Mouse (Mus musculus): ENCODE data around the gene Gm26727. TPM values are rescaled to one million over a fixed set of nuclear protein-coding genes. Genes with fewer than 3 reads are reported as not detected.
"Not testable (repeated sequence)": the region's sequence is repeated elsewhere in the genome, so short reads cannot be mapped to it uniquely, and the experiment has no call there.

Gm26727 gene
- total RNA-seq (2014; rRNA removed) (not detected in 2 replicates), polyA plus RNA-seq (2015; fragmentation: Nextera tagmentation; extraction: Ambion mirVana) (not detected in 2 replicates)

DNA sequence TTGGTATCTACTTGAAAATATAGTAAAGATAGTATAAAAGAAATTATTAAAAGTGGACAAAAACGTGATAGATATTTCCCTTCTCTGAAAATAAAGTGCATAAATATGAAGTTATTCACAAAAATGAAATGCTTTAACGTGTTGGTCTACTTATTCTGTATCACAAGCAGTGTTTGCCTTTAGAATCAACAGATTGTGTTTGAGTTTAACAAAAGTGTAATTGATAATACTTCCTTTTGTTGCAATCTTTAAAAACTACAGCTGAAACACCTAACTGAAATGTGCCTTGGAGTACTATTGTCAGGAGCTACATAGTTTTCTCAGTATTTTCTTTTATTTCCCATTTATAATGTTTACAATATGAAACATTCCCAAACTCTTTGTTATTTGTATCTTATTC, at the start of gene Gm26727:
TSS of gene Gm26727 (minus strand) at position 101 of the 400 bp plus-strand sequence.
- Histone ChIP-seq H3K4me3 (ENCODE audit: low read length) (no peak within 1 kb of the TSS), H3K9ac (replicated peaks; ENCODE audit: low read length) (no peak within 1 kb of the TSS), H3K4me1 (ENCODE audit: insufficient read depth, low read length) (no peaks in the 10 kb centered on the region), H3K36me3 (ENCODE audit: insufficient read depth, low read length) (no peaks in the 10 kb centered on the region), H3K9me3 (ENCODE audit: low read length) (no peaks in the 10 kb centered on the region), H3K4me2 (ENCODE audit: low read depth, low read length) (no peak within 1 kb of the TSS), H3K27me3 (ENCODE audit: insufficient read depth, low read length) (no peaks in the 10 kb centered on the region), H3K27ac (no peak within 1 kb of the TSS)
- TF ChIP-seq CTCF (IDR thresholded peaks at IDR 0.05; ENCODE audit: low read depth) = no peak
- DNase-seq (ENCODE audit: low spot score) (no peak), ATAC-seq (no peak)
- WGBS = 70% methylated on average over 2 of the region's 2 CpGs

GRCm38 (mm10) chr2:67481051-67481450, 48.1 kb upstream of the Gm26727 start:
- H3K27ac ChIP-seq = no peak overlapping the region
- H3K9ac ChIP-seq (replicated peaks; ENCODE audit: low read length) = no peak overlapping the region
- no peaks in the 10 kb centered on the region for H3K9me3 ChIP-seq (ENCODE audit: low read length)
- no peak overlapping the region for H3K4me2 ChIP-seq (ENCODE audit: low read depth, low read length)
- H3K27me3 ChIP-seq (ENCODE audit: insufficient read depth, low read length) = no peaks in the 10 kb centered on the region
- no peaks in the 10 kb centered on the region for H3K36me3 ChIP-seq (ENCODE audit: insufficient read depth, low read length)
- DNase-seq (ENCODE audit: low spot score) (no peak), ATAC-seq (no peak)
- H3K4me3 ChIP-seq (ENCODE audit: low read length) = no peak overlapping the region
- TF ChIP-seq CTCF (IDR thresholded peaks at IDR 0.05; ENCODE audit: low read depth) = no peak
- WGBS = 65% methylated on average over 3 of the region's 3 CpGs
- H3K4me1 ChIP-seq (ENCODE audit: insufficient read depth, low read length) = no peaks in the 10 kb centered on the region

GRCm38 (mm10) chr2:67477753-67478152, 44.8 kb upstream of the Gm26727 start:
- WGBS = 17% methylated on average over 6 of the region's 6 CpGs
- no peaks in the 10 kb centered on the region for H3K27me3 ChIP-seq (ENCODE audit: insufficient read depth, low read length)
- H3K9ac ChIP-seq (replicated peaks; ENCODE audit: low read length) = no peak overlapping the region
- no peaks in the 10 kb centered on the region for H3K36me3 ChIP-seq (ENCODE audit: insufficient read depth, low read length)
- H3K4me2 ChIP-seq (ENCODE audit: low read depth, low read length) = no peak overlapping the region
- H3K4me3 ChIP-seq (ENCODE audit: low read length) = no peak overlapping the region
- DNase-seq (ENCODE audit: low spot score) (peak; percentile 85), ATAC-seq (no peak)
- H3K27ac ChIP-seq = no peak overlapping the region
- no peaks in the 10 kb centered on the region for H3K9me3 ChIP-seq (ENCODE audit: low read length)
- peak; percentile 74 for TF ChIP-seq CTCF (IDR thresholded peaks at IDR 0.05; ENCODE audit: low read depth)
- H3K4me1 ChIP-seq (ENCODE audit: insufficient read depth, low read length) = no peaks in the 10 kb centered on the region

DNA sequence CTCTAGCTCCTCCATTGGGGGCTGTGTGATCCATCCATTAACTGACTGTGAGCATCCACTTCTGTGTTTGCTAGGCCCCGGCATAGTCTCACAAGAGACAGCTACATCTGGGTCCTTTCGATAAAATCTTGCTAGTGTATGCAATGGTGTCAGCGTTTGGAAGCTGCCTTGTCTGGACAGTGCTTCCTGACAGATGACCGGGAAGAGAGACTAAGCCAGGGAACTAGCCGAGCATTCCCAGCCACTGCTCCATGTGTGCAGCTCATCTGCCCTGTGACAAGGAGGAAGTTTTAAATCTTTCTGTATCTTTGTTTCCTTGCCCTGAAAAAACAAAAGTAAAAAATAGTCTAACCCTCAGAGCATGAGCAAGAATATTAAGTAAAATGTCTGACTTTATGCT, 37.0 kb upstream of the Gm26727 start:
- H3K27ac ChIP-seq; H3K4me3 ChIP-seq (ENCODE audit: low read length); DNase-seq (ENCODE audit: low spot score); H3K4me2 ChIP-seq (ENCODE audit: low read depth, low read length); H3K36me3 ChIP-seq (ENCODE audit: insufficient read depth, low read length); H3K27me3 ChIP-seq (ENCODE audit: insufficient read depth, low read length); H3K4me1 ChIP-seq (ENCODE audit: insufficient read depth, low read length); H3K9ac ChIP-seq (replicated peaks; ENCODE audit: low read length); ATAC-seq; H3K9me3 ChIP-seq (ENCODE audit: low read length): not testable (repeated sequence)
- WGBS = 87% methylated on average over 5 of the region's 5 CpGs

GRCm38 (mm10) chr2:67467036-67467435, 34.1 kb upstream of the Gm26727 start:
- DNase-seq (ENCODE audit: low spot score) (no peak), ATAC-seq (no peak)
- no peak for TF ChIP-seq CTCF (IDR thresholded peaks at IDR 0.05; ENCODE audit: low read depth)
- 88% methylated on average over 7 of the region's 7 CpGs for WGBS
- Histone ChIP-seq H3K4me1 (ENCODE audit: insufficient read depth, low read length) (no peaks in the 10 kb centered on the region), H3K4me2 (ENCODE audit: low read depth, low read length) (no peak overlapping the region), H3K36me3 (ENCODE audit: insufficient read depth, low read length) (no peaks in the 10 kb centered on the region), H3K9ac (replicated peaks; ENCODE audit: low read length) (no peak overlapping the region), H3K4me3 (ENCODE audit: low read length) (no peak overlapping the region), H3K27ac (no peak overlapping the region), H3K27me3 (ENCODE audit: insufficient read depth, low read length) (no peaks in the 10 kb centered on the region), H3K9me3 (ENCODE audit: low read length) (no peaks in the 10 kb centered on the region)

- no peak for TF ChIP-seq CTCF (IDR thresholded peaks at IDR 0.05; ENCODE audit: low read depth)
- no peaks in the 10 kb centered on the region for H3K4me1 ChIP-seq (ENCODE audit: insufficient read depth, low read length)
- ATAC-seq (no peak), DNase-seq (ENCODE audit: low spot score) (no peak)
- H3K4me3 ChIP-seq (ENCODE audit: low read length) = no peak overlapping the region
- 90% methylated on average over 3 of the region's 3 CpGs for WGBS
- no peaks in the 10 kb centered on the region for H3K36me3 ChIP-seq (ENCODE audit: insufficient read depth, low read length)
- H3K4me2 ChIP-seq (ENCODE audit: low read depth, low read length) = no peak overlapping the region
- H3K9me3 ChIP-seq (ENCODE audit: low read length) = no peaks in the 10 kb centered on the region
- H3K9ac ChIP-seq (replicated peaks; ENCODE audit: low read length) = no peak overlapping the region
- no peak overlapping the region for H3K27ac ChIP-seq
- no peaks in the 10 kb centered on the region for H3K27me3 ChIP-seq (ENCODE audit: insufficient read depth, low read length)
Observed at GRCm38 (mm10) chr2:67460857-67461256, 27.9 kb upstream of the Gm26727 start.

DNA sequence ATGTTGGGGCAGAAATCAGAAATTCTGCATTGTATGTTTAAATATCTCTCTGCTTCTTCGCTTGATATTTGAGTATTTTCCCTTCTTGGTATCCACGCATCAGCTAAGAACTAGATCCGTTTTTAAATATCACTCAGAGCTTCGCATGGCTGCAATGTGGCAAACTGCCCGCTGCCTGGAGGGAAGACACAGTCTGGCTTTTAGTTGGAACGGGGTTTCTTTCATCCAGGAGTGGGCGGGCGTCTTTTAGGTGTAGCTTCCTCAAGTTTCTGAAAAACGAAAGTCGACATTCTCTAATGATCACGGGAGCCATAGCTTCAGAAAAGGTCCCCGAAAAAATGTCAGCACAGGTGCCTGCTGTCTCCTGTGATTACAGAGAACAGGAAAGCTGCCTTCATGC, 14.2 kb upstream of the Gm26727 start:
- TF ChIP-seq CTCF (IDR thresholded peaks at IDR 0.05; ENCODE audit: low read depth) = no peak
- ATAC-seq (no peak), DNase-seq (ENCODE audit: low spot score) (peak; percentile 31)
- H3K27me3 ChIP-seq (ENCODE audit: insufficient read depth, low read length) = no peaks in the 10 kb centered on the region
- H3K36me3 ChIP-seq (ENCODE audit: insufficient read depth, low read length) = no peaks in the 10 kb centered on the region
- H3K4me3 ChIP-seq (ENCODE audit: low read length) = no peak overlapping the region
- H3K27ac ChIP-seq = no peak overlapping the region
- no peaks in the 10 kb centered on the region for H3K4me1 ChIP-seq (ENCODE audit: insufficient read depth, low read length)
- WGBS = 60% methylated on average over 12 of the region's 12 CpGs
- peak overlapping the region; percentile 13; the same call in 1 of the 2 replicates for H3K4me2 ChIP-seq (ENCODE audit: low read depth, low read length)
- H3K9ac ChIP-seq (replicated peaks; ENCODE audit: low read length) = no peak overlapping the region
- no peaks in the 10 kb centered on the region for H3K9me3 ChIP-seq (ENCODE audit: low read length)
